Mouse (Mus musculus): ENCODE measurements around the gene Wwc1. TPM values are rescaled to one million over a fixed set of nuclear protein-coding genes. Genes with fewer than 3 reads are reported as not detected.

Wwc1 gene
- polyA plus RNA-seq, 1 experiment from 2014 or later, result 7.2 TPM

GRCm38 (mm10) chr11:35788443-35788842, 191.9 kb downstream of the Wwc1 start:
- 57% methylated on average over 2 of the region's 2 CpGs for WGBS
- Histone ChIP-seq H3K36me3 (ENCODE audit: control insufficient read depth, insufficient read depth, low read length) (peaks cover 28% of the 10 kb centered on the region), H3K27ac (ENCODE audit: low read depth, low read length) (no peak overlapping the region), H3K4me2 (ENCODE audit: low read depth, low read length) (no peak overlapping the region), H3K9ac (replicated peaks; ENCODE audit: low read depth, low read length) (no peak overlapping the region), H3K9me3 (ENCODE audit: control insufficient read depth, low read length) (no peaks in the 10 kb centered on the region), H3K4me3 (ENCODE audit: low read depth, low read length) (no peak overlapping the region), H3K27me3 (ENCODE audit: control insufficient read depth, insufficient read depth, low read length) (no peaks in the 10 kb centered on the region), H3K4me1 (ENCODE audit: control insufficient read depth, insufficient read depth, low read length) (no peaks in the 10 kb centered on the region)
- ATAC-seq (ENCODE audit: low read depth), result no peak

Other genes starting within 250 kb of the Wwc1 start
- gene Pank3, start 211.0 kb downstream of the Wwc1 start, polyA plus RNA-seq (2014; fragmentation: Nextera tagmentation; extraction: Ambion mirVana), result 36.9 and 42.2 TPM in 2 replicates
- 26.9 and 29.0 TPM in 2 replicates for gene Fbll1, start 181.6 kb downstream of the Wwc1 start, polyA plus RNA-seq (2014; fragmentation: Nextera tagmentation; extraction: Ambion mirVana)
- 74.4 and 77.8 TPM in 2 replicates for gene Rars, start 146.0 kb downstream of the Wwc1 start, polyA plus RNA-seq (2014; fragmentation: Nextera tagmentation; extraction: Ambion mirVana)

Measured in neural tube, embryonic 14.5 days (tissue).